Mouse (Mus musculus) layer of hippocampus, adult 11-12 months (tissue): ENCODE measurements around the gene Pacsin2.
"Not testable (repeated sequence)": the region's sequence is repeated elsewhere in the genome, so short reads cannot be mapped to it uniquely, and the experiment has no call there.

Experiments
- DNase-seq: peaks from one replicate; pipeline ENCODE4 v3.0.0; 2022; ENCODE audit warnings: low spot score

Gene Pacsin2

GRCm38 (mm10) chr15:83374076-83374475 lies 90.3 kb downstream of the Pacsin2 start:
- no peak for DNase-seq

- DNase-seq = not testable (repeated sequence)
Observed at GRCm38 (mm10) chr15:83368702-83369101, 95.7 kb downstream of the Pacsin2 start.

GRCm38 (mm10) chr15:83368261-83368660 lies 96.1 kb downstream of the Pacsin2 start:
- DNase-seq = no peak

- peak; percentile 61 for DNase-seq
Observed at GRCm38 (mm10) chr15:83366933-83367552, 97.4 kb downstream of the Pacsin2 start.

GRCm38 (mm10) chr15:83365697-83366096 lies 98.7 kb downstream of the Pacsin2 start:
- DNase-seq = no peak

- no peak for DNase-seq
Observed at GRCm38 (mm10) chr15:83364194-83364593, 100.2 kb downstream of the Pacsin2 start.

- DNase-seq = not testable (repeated sequence)
Observed at GRCm38 (mm10) chr15:83362813-83363212, 101.6 kb downstream of the Pacsin2 start.

GRCm38 (mm10) chr15:83360899-83361298 lies 103.5 kb downstream of the Pacsin2 start:
- not testable (repeated sequence) for DNase-seq

- DNase-seq = no peak
Observed at GRCm38 (mm10) chr15:83360140-83360539, 104.3 kb downstream of the Pacsin2 start.

- DNase-seq = no peak
Observed at GRCm38 (mm10) chr15:83358476-83358875, 105.9 kb downstream of the Pacsin2 start.

GRCm38 (mm10) chr15:83351546-83351945 lies 112.9 kb downstream of the Pacsin2 start:
- DNase-seq = no peak

- no peak for DNase-seq
Observed at GRCm38 (mm10) chr15:83350859-83351258, 113.5 kb downstream of the Pacsin2 start.

GRCm38 (mm10) chr15:83349954-83350711 lies 114.3 kb downstream of the Pacsin2 start, which contains the start of gene Arfgap3:
Arfgap3 (minus strand) TSS chr15:83350247.
- peak; percentile 96 for DNase-seq

- DNase-seq = no peak
Observed at GRCm38 (mm10) chr15:83349225-83349953, 115.0 kb downstream of the Pacsin2 start.

- no peak for DNase-seq
Observed at GRCm38 (mm10) chr15:83348747-83349146, 115.7 kb downstream of the Pacsin2 start.

- no peak for DNase-seq
Observed at GRCm38 (mm10) chr15:83345898-83346529, 118.4 kb downstream of the Pacsin2 start.

GRCm38 (mm10) chr15:83344956-83345355 lies 119.5 kb downstream of the Pacsin2 start:
- peak; percentile 35 for DNase-seq

GRCm38 (mm10) chr15:83344157-83344556 lies 120.2 kb downstream of the Pacsin2 start:
- no peak for DNase-seq

- DNase-seq = no peak
Observed at GRCm38 (mm10) chr15:83338908-83339307, 125.5 kb downstream of the Pacsin2 start.

- DNase-seq = no peak
Observed at GRCm38 (mm10) chr15:83337903-83338870, 126.2 kb downstream of the Pacsin2 start.

GRCm38 (mm10) chr15:83332373-83332772 lies 132.0 kb downstream of the Pacsin2 start:
- no peak for DNase-seq
